Mouse (Mus musculus): ENCODE data around the gene Ablim2. TPM values are rescaled to one million over a fixed set of nuclear protein-coding genes. Genes with fewer than 3 reads are reported as not detected.

Gene Ablim2
- polyA plus RNA-seq, 1 experiment from 2014 or later: 2.5 TPM

DNA sequence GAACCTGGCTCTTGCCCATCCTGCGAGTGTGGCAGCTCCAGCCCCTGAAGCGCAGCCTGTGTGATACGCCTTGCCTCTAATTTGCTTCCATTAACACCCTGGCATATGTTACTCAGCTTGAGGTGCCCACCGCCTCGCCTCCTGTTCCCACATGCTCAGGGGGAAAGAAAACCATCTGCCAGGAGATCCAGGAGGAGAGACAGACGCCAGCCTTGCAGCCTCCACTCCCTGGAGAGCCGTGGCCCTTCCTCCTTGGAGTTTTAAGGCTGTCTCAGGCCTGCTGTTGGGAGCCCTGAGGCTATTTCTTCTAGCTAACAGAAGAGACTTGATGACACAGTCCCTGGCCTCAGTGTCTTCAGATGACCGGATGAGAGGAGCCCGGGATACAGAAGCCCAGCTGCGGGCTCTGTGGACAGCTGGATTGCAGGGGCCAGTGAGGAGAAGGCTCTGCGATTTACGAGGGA is 167.5 kb downstream of the Ablim2 start:
- no peak for ATAC-seq (replicated peaks; ENCODE audit: insufficient number of reproducible peaks, low FRiP score, low TSS enrichment)
- no peaks in the 10 kb centered on the region for H3K9me3 ChIP-seq (replicated peaks; ENCODE audit: control insufficient read depth, low read length)
- H3K36me3 ChIP-seq (ENCODE audit: control insufficient read depth, insufficient read depth, low read length): no peaks in the 10 kb centered on the region
- H3K27ac ChIP-seq (ENCODE audit: low read depth, low read length): peak overlapping the region; percentile 31
- H3K4me3 ChIP-seq (ENCODE audit: low read depth, low read length): no peak overlapping the region
- H3K4me1 ChIP-seq (ENCODE audit: control insufficient read depth, insufficient read depth, low read length): peaks cover 67% of the 10 kb centered on the region
- 48% methylated on average over 12 of the region's 12 CpGs for WGBS (ENCODE audit: insufficient replicate concordance)
- H3K27me3 ChIP-seq (ENCODE audit: control insufficient read depth, insufficient read depth, low read length): no peaks in the 10 kb centered on the region
- H3K4me2 ChIP-seq: peak overlapping the region; percentile 22; the same call in 1 of the 2 replicates
- peak overlapping the region; percentile 22; the same call in 1 of the 2 replicates for H3K9ac ChIP-seq (ENCODE audit: low read depth, low read length)

DNA sequence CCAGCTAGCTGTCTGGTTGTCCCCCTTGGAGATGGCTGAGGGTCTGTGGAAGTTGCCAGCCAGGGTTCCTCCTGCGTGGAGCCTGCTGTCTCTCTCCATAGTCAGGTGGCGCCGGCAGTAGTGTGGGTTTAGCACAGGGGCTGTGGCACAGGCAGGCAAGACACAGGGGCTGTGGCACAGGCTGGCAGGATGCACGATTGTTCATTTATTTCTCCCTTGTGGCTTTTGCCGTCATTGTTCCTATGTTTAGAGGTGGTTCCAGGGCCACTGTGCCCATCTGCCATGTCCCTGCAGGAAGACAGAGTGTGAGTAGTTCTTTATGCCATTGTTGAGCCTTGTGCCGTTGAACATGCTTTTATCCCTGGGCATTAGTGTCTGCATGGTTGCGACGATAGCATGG is 168.8 kb downstream of the Ablim2 start:
- peaks cover 64% of the 10 kb centered on the region for H3K4me1 ChIP-seq (ENCODE audit: control insufficient read depth, insufficient read depth, low read length)
- 87% methylated on average over 8 of the region's 8 CpGs for WGBS (ENCODE audit: insufficient replicate concordance)
- H3K36me3 ChIP-seq (ENCODE audit: control insufficient read depth, insufficient read depth, low read length): no peaks in the 10 kb centered on the region
- ATAC-seq (replicated peaks; ENCODE audit: insufficient number of reproducible peaks, low FRiP score, low TSS enrichment): no peak
- no peak overlapping the region for H3K4me3 ChIP-seq (ENCODE audit: low read depth, low read length)
- no peak overlapping the region for H3K27ac ChIP-seq (ENCODE audit: low read depth, low read length)
- no peaks in the 10 kb centered on the region for H3K27me3 ChIP-seq (ENCODE audit: control insufficient read depth, insufficient read depth, low read length)
- peak overlapping the region; percentile 17; the same call in 1 of the 2 replicates for H3K9ac ChIP-seq (ENCODE audit: low read depth, low read length)
- H3K9me3 ChIP-seq (replicated peaks; ENCODE audit: control insufficient read depth, low read length): no peaks in the 10 kb centered on the region
- H3K4me2 ChIP-seq: no peak overlapping the region

DNA sequence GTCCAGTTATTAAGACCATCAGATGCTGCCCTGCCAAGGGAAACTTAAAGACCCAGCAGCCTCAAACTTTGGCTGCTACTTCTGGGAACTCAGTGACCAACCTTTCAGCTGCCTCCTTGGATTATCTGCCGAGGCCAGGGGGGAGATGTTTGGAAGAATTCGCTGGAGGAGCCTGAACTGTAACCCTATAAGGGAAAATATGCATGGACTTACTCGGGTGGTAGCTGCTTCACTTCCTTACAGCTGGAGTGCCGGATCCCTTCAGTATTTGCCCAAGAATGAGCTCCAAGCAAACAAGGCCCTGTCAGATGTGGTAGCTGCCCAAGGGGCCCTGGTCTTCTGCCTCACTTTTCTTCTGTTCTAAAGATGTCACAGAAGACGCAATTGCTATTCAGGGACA is 173.6 kb downstream of the Ablim2 start:
- 39% methylated on average over 5 of the region's 5 CpGs for WGBS (ENCODE audit: insufficient replicate concordance)
- peak overlapping the region; percentile 29; the same call in 1 of the 2 replicates for H3K27ac ChIP-seq (ENCODE audit: low read depth, low read length)
- H3K4me3 ChIP-seq (ENCODE audit: low read depth, low read length): no peak overlapping the region
- no peak overlapping the region for H3K4me2 ChIP-seq
- H3K27me3 ChIP-seq (ENCODE audit: control insufficient read depth, insufficient read depth, low read length): no peaks in the 10 kb centered on the region
- H3K9ac ChIP-seq (ENCODE audit: low read depth, low read length): no peak overlapping the region
- H3K36me3 ChIP-seq (ENCODE audit: control insufficient read depth, insufficient read depth, low read length): no peaks in the 10 kb centered on the region; the same call in 1 of the 2 replicates
- no peak for ATAC-seq (replicated peaks; ENCODE audit: insufficient number of reproducible peaks, low FRiP score, low TSS enrichment)
- H3K4me1 ChIP-seq (ENCODE audit: control insufficient read depth, insufficient read depth, low read length): peaks cover 56% of the 10 kb centered on the region
- no peaks in the 10 kb centered on the region for H3K9me3 ChIP-seq (replicated peaks; ENCODE audit: control insufficient read depth, low read length)

DNA sequence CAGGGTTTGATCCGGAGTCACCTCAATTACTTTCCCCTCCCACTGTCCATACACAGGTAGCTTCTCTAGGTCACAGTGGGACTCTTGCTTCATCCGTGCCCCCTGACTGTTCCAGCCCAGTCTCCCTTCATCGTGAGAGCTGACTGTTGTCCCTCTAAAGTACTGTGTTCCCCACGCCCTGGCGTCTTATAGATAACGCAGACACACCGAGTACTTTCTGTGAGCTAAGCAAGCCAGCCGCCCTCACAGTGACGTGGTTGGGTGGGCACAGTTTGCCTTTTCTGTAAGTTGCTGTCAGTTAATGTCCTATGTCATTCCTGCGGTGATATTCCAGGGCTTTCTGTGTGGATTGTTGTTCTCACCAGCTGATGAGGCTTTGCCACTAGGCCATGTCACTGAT is 175.4 kb downstream of the Ablim2 start:
- ATAC-seq (replicated peaks; ENCODE audit: insufficient number of reproducible peaks, low FRiP score, low TSS enrichment): no peak
- peaks cover 44% of the 10 kb centered on the region for H3K4me1 ChIP-seq (ENCODE audit: control insufficient read depth, insufficient read depth, low read length)

More for the DNA sequence above, 175.4 kb downstream of the Ablim2 start:
- no peaks in the 10 kb centered on the region; the same call in 1 of the 2 replicates for H3K36me3 ChIP-seq (ENCODE audit: control insufficient read depth, insufficient read depth, low read length)
- H3K9ac ChIP-seq (ENCODE audit: low read depth, low read length): no peak overlapping the region
- H3K4me3 ChIP-seq (ENCODE audit: low read depth, low read length): no peak overlapping the region
- H3K27me3 ChIP-seq (ENCODE audit: control insufficient read depth, insufficient read depth, low read length): no peaks in the 10 kb centered on the region
- H3K9me3 ChIP-seq (replicated peaks; ENCODE audit: control insufficient read depth, low read length): no peaks in the 10 kb centered on the region
- H3K27ac ChIP-seq (ENCODE audit: low read depth, low read length): no peak overlapping the region
- 46% methylated on average over 10 of the region's 10 CpGs for WGBS (ENCODE audit: insufficient replicate concordance)
- H3K4me2 ChIP-seq: no peak overlapping the region

Other genes with a start within 250 kb of the Ablim2 start
- gene Cpz, start 232.2 kb upstream of the Ablim2 start, polyA plus RNA-seq (2014; fragmentation: Nextera tagmentation; extraction: Ambion mirVana): 4.5 and 5.9 TPM in 2 replicates
- 4.6 and 4.9 TPM in 2 replicates for gene Trmt44, start 182.8 kb upstream of the Ablim2 start, polyA plus RNA-seq (2014; fragmentation: Nextera tagmentation; extraction: Ambion mirVana)
- 10.5 and 11.4 TPM in 2 replicates for gene Acox3, start 174.8 kb upstream of the Ablim2 start, polyA plus RNA-seq (2014; fragmentation: Nextera tagmentation; extraction: Ambion mirVana)
- gene Htra3, start 78.1 kb upstream of the Ablim2 start, polyA plus RNA-seq (2014; fragmentation: Nextera tagmentation; extraction: Ambion mirVana): 3.7 and 4.1 TPM in 2 replicates
- 4.7 and 8.4 TPM in 2 replicates for gene Sh3tc1, start 17.9 kb upstream of the Ablim2 start, polyA plus RNA-seq (2014; fragmentation: Nextera tagmentation; extraction: Ambion mirVana)
- 19.9 and 24.8 TPM in 2 replicates for gene Afap1, start 135.4 kb downstream of the Ablim2 start, polyA plus RNA-seq (2014; fragmentation: Nextera tagmentation; extraction: Ambion mirVana)